Mouse (Mus musculus) CH12F3 (cell line): ENCODE data around the gene Grid2ip.
"Not testable (repeated sequence)": the region's sequence is repeated elsewhere in the genome, so short reads cannot be mapped to it uniquely, and the experiment has no call there.

Source experiments
- in situ Hi-C: fragments of 300-500 bp; cut with MboI; formaldehyde crosslinking; loops from 2 replicates; pipeline ENCODE4 v1.14.3; 2020; ENCODE audit warnings: low sequenced_read_pairs

Gene Grid2ip

GRCm38 (mm10) chr5:143361428-143361827, 4.3 kb downstream of the Grid2ip start:
- in situ Hi-C loops = no loop called here

- in situ Hi-C loops = no loop called here
These were observed 6.8 kb downstream of the Grid2ip start for GRCm38 (mm10) chr5:143363678-143364615.

- in situ Hi-C loops = no loop called here
These were observed 10.8 kb downstream of the Grid2ip start for GRCm38 (mm10) chr5:143367931-143368330.

- in situ Hi-C loops = no loop called here
These were observed 12.6 kb downstream of the Grid2ip start for GRCm38 (mm10) chr5:143369611-143370255.

GRCm38 (mm10) chr5:143370416-143371145, 13.4 kb downstream of the Grid2ip start:
- in situ Hi-C loops = no loop called here

- in situ Hi-C loops = no loop called here
These were observed 14.0 kb downstream of the Grid2ip start for GRCm38 (mm10) chr5:143371146-143371510.

GRCm38 (mm10) chr5:143372818-143373217, 15.7 kb downstream of the Grid2ip start:
- in situ Hi-C loops = no loop called here

- in situ Hi-C loops = no loop called here
These were observed 18.1 kb downstream of the Grid2ip start for GRCm38 (mm10) chr5:143375242-143375641.

- in situ Hi-C loops = no loop called here
These were observed 19.0 kb downstream of the Grid2ip start for GRCm38 (mm10) chr5:143376156-143376555.

- in situ Hi-C loops = no loop called here
These were observed 29.9 kb downstream of the Grid2ip start for GRCm38 (mm10) chr5:143386797-143387621.

- in situ Hi-C loops = no loop called here
These were observed 37.0 kb downstream of the Grid2ip start for GRCm38 (mm10) chr5:143394184-143394583.

GRCm38 (mm10) chr5:143394966-143395365, 37.8 kb downstream of the Grid2ip start:
- in situ Hi-C loops = not testable (repeated sequence)

- in situ Hi-C loops = no loop called here
These were observed 38.5 kb downstream of the Grid2ip start for GRCm38 (mm10) chr5:143395649-143396048.

GRCm38 (mm10) chr5:143400501-143400900, 43.4 kb downstream of the Grid2ip start:
- in situ Hi-C loops = no loop called here

- in situ Hi-C loops = no loop called here
These were observed 44.4 kb downstream of the Grid2ip start for GRCm38 (mm10) chr5:143401556-143401955.

GRCm38 (mm10) chr5:143403221-143404147, 46.3 kb downstream of the Grid2ip start, which contains the start of gene Kdelr2:
TSS of gene Kdelr2 (plus strand) at chr5:143403838.
- in situ Hi-C loops = no loop called here

GRCm38 (mm10) chr5:143404148-143404930, 47.2 kb downstream of the Grid2ip start:
- in situ Hi-C loops = no loop called here

GRCm38 (mm10) chr5:143405200-143405599, 48.1 kb downstream of the Grid2ip start:
- in situ Hi-C loops = no loop called here

GRCm38 (mm10) chr5:143406548-143406947, 49.4 kb downstream of the Grid2ip start:
- in situ Hi-C loops = no loop called here
